Mouse (Mus musculus): ENCODE measurements around the gene Pdyn.

Gene Pdyn

GRCm38 (mm10) chr2:129654233-129654950 lies 45.3 kb downstream of the Pdyn start:
- DNase-seq (ENCODE audit: low read depth, low spot score) = no peak

DNA sequence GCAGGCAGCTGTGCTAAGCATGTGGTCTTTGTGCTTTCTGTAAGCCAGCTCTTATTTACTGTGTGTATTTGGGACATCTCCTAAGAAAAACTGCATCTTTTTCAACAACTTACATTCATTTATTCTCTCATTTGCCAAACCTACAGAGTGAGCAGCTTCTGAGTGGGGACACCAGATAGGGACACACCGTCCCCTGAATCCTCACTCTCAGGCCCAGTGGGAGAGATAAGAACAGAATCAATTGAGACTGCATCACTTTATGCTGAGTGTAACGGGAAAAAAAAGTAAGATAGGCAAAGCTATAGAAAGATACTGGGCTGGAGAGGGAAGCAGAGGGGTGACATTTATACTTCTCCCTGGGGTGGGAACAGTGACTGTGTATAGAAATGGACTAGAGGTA lies 46.0 kb downstream of the Pdyn start:
- no peak for DNase-seq (ENCODE audit: low read depth, low spot score)

DNA sequence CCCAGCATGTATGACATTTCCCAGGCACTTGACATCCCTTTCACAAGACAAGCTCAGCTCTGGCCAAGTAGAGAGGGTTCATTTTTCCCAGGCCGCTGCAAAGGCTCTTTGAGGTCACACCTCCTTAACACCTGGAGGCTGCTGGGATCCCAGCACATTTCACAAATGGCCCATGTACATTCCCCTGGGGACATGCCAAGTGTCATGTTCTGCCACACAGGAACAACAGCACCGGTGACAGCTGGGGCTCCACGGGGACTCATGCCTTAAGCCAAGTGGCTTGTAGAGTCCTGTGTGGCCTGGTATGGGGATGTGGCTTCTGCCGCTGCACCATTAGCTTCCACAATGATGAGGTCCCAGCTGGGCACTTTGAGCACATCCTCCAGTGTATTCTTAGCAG lies 47.0 kb downstream of the Pdyn start:
- DNase-seq (ENCODE audit: low read depth, low spot score) = peak; percentile 15
